Mouse (Mus musculus) midbrain, embryonic 10.5 days (tissue): ENCODE results near the gene Fam83f. TPM values are rescaled to one million over a fixed set of nuclear protein-coding genes. Genes with fewer than 3 reads are reported as not detected.

ENCODE experiments used
- DNase-seq: peaks from one replicate; pipeline ENCODE4 v3.0.0-alpha.2; 2017; ENCODE audit warnings: low spot score
- H3K27ac ChIP-seq: fragments of 300-500 bp; sonication (generic); replicated peaks from 2 replicates; pipeline ENCODE4 v1.5.1; 2016; ENCODE audit warnings: mild to moderate bottlenecking
- H3K27me3 ChIP-seq: fragments of 300-500 bp; sonication (generic); 2 replicates; pipeline ENCODE4 v1.6.1; 2016; ENCODE audit warnings: low read depth, mild to moderate bottlenecking; ENCODE audit not compliant: poor library complexity, severe bottlenecking
- H3K36me3 ChIP-seq: fragments of 300-500 bp; sonication (generic); 2 replicates; pipeline ENCODE4 v1.6.1; 2016; ENCODE audit warnings: mild to moderate bottlenecking, moderate library complexity
- H3K4me1 ChIP-seq: fragments of 300-500 bp; sonication (generic); 2 replicates; pipeline ENCODE4 v1.6.1; 2016
- H3K4me3 ChIP-seq: fragments of 300-500 bp; sonication (generic); 2 replicates; pipeline ENCODE4 v1.5.1; 2016; ENCODE audit warnings: mild to moderate bottlenecking, moderate library complexity
- H3K9me3 ChIP-seq: fragments of 300-500 bp; sonication (generic); replicated peaks from 2 replicates; pipeline ENCODE4 v1.6.1; 2016; ENCODE audit warnings: mild to moderate bottlenecking
- WGBS: fragments of 180-500 bp; shearing (Covaris S2); methylation state at CpG from one replicate; pipeline ENCODE4 v1.1.7; 2016; 5-methylcytosine and 5-hydroxymethylcytosine counted together
- microRNA-seq: library from miRNA; unstranded; fragments of <30 nt; microRNA quantifications from one replicate; pipeline ENCODE4, GENCODE M21; 2017
- polyA plus RNA-seq: library from polyadenylated mRNA; unstranded; fragments of >200 nt; fragmentation: Nextera tagmentation; extraction: Ambion mirVana; gene quantifications from 2 replicates; pipeline ENCODE4 v1.2.1, GENCODE M21; 2016

Fam83f gene
- polyA plus RNA-seq, 1 experiment from 2014 or later = 0.64 TPM

DNA sequence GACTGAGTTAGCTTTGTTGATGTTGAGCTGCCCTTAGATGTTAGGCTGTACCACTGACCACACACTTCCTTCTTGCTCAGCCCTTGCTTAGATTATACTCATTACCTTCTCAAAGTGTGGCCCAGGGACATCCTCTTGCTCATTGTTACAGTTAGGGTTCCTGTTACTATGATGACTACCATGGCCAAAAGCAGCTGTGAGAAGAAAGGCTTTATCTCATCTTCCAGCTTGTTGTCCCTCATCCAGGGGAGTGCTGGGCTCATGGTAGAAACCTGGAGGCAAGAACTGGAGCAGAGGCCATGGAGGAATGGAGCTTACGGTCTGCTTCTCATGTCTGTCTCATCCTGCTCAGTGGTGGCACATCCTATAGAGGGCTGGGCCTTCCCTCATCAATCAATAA lies 68.3 kb downstream of the Fam83f start:
- Histone ChIP-seq H3K27ac (no peak overlapping the region), H3K9me3 (no peaks in the 10 kb centered on the region), H3K36me3 (no peaks in the 10 kb centered on the region), H3K27me3 (no peaks in the 10 kb centered on the region), H3K4me3 (no peak overlapping the region), H3K4me1 (no peaks in the 10 kb centered on the region)
- DNase-seq = no peak
- WGBS = 90% methylated on average over 1 of the region's 1 CpGs

DNA sequence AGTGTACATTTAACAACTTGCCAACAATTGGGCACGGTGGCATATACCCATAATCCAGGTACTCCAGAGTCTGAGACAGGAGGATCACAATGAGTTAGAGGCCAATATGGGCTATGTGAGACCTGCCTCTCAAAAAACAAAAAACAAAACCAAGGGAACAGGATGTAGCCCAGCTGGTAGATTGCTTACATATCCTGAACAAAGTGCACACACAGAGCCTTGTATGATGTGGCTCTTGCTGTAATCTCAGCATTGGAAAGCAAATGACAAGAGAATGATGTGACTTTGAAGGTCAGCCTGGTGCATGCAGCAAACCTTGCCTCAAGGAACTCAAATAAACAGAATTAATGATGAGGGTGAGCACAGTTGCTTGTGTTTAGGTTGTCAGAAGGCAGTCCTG lies 70.2 kb downstream of the Fam83f start:
- no peak for DNase-seq
- WGBS = 94% methylated on average over 1 of the region's 1 CpGs
- Histone ChIP-seq H3K4me1 (no peaks in the 10 kb centered on the region), H3K27ac (no peak overlapping the region), H3K4me3 (no peak overlapping the region), H3K27me3 (no peaks in the 10 kb centered on the region), H3K9me3 (no peaks in the 10 kb centered on the region), H3K36me3 (no peaks in the 10 kb centered on the region)

GRCm38 (mm10) chr15:80742991-80743474 lies 71.4 kb downstream of the Fam83f start:
- H3K36me3 ChIP-seq = no peaks in the 10 kb centered on the region
- H3K9me3 ChIP-seq = no peaks in the 10 kb centered on the region
- 85% methylated on average over 3 of the region's 3 CpGs for WGBS

DNA sequence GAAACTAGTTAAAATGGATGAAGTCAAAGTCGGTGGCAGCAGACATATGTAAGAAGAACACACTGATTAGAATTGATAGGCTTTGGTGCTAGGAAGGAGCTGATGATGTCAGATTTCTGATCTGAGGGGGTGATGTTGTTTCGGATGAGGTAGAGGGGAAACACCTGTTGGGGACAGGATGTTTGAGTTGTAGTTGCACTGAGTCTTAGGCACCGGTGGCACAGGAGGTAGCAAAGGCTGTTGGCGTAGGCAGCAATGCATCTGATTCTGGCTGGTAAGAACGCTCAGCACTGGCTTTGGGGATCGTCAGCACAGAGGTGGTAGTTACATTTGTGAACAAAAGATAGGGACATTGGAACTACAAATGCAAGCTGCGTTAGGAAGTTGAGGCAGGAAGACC lies 72.0 kb downstream of the Fam83f start:
- 93% methylated on average over 7 of the region's 7 CpGs for WGBS
- Histone ChIP-seq H3K27ac (no peak overlapping the region), H3K4me1 (no peaks in the 10 kb centered on the region), H3K27me3 (no peaks in the 10 kb centered on the region), H3K4me3 (no peak overlapping the region), H3K36me3 (no peaks in the 10 kb centered on the region), H3K9me3 (no peaks in the 10 kb centered on the region)
- DNase-seq = no peak

More at GRCm38 (mm10) chr15:80742991-80743474, 71.4 kb downstream of the Fam83f start:
- no peak overlapping the region for H3K4me3 ChIP-seq
- DNase-seq = no peak
- no peaks in the 10 kb centered on the region for H3K4me1 ChIP-seq
- no peak overlapping the region for H3K27ac ChIP-seq
- H3K27me3 ChIP-seq = no peaks in the 10 kb centered on the region

- Histone ChIP-seq H3K27me3 (no peaks in the 10 kb centered on the region), H3K36me3 (no peaks in the 10 kb centered on the region), H3K4me1 (no peaks in the 10 kb centered on the region), H3K9me3 (no peaks in the 10 kb centered on the region), H3K27ac (no peak overlapping the region), H3K4me3 (no peak overlapping the region)
- DNase-seq = no peak
- 84% methylated on average over 3 of the region's 3 CpGs for WGBS
Observed at GRCm38 (mm10) chr15:80744667-80745422, 73.2 kb downstream of the Fam83f start.

DNA sequence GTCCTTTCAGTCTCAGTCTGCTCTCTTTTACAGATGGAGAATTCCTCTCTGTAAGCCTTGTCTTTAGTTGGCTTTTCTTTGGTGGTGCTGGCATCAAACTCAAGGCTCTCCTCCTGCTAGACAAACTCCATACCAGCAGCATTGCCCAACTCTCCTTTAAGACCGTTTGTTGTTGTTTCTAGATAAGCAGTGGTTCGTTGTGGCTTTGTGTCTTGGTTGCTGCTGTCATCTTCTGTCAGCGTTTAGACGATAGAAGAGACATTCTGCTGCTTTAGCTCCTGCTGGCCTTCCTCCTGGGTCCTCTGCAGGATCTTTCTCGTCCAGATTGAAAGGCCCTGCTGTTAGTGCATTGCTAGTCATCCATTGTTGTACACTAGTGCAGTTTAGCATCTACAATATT lies 77.3 kb downstream of the Fam83f start:
- H3K36me3 ChIP-seq = no peaks in the 10 kb centered on the region
- H3K9me3 ChIP-seq = no peaks in the 10 kb centered on the region
- no peaks in the 10 kb centered on the region for H3K27me3 ChIP-seq
- 82% methylated on average over 5 of the region's 5 CpGs for WGBS
- no peak for DNase-seq
- no peak overlapping the region for H3K4me3 ChIP-seq
- H3K27ac ChIP-seq = no peak overlapping the region
- H3K4me1 ChIP-seq = no peaks in the 10 kb centered on the region

Small RNAs within 50 kb of the gene (microRNA-seq; reads per million reads assigned to microRNA genes)
- not detected for gene Mir6957

Other genes starting within 250 kb of the Fam83f start
- not detected in 2 replicates for gene Enthd1, start 106.7 kb upstream of the Fam83f start, polyA plus RNA-seq
- 1.2 and 2.5 TPM in 2 replicates for gene Grap2, start 99.3 kb upstream of the Fam83f start, polyA plus RNA-seq
- gene Tnrc6b, start 39.5 kb downstream of the Fam83f start, polyA plus RNA-seq = 43.5 and 54.7 TPM in 2 replicates